Mouse (Mus musculus) mature B cell (primary cell): ENCODE data around the gene Fntb.
"Not testable (repeated sequence)": the region's sequence is repeated elsewhere in the genome, so short reads cannot be mapped to it uniquely, and the experiment has no call there.

ENCODE experiments used
- in situ Hi-C: fragments of 300-500 bp; cut with MboI; formaldehyde crosslinking; loops from 2 replicates; pipeline ENCODE4 v1.14.3; 2019

Gene Fntb

DNA sequence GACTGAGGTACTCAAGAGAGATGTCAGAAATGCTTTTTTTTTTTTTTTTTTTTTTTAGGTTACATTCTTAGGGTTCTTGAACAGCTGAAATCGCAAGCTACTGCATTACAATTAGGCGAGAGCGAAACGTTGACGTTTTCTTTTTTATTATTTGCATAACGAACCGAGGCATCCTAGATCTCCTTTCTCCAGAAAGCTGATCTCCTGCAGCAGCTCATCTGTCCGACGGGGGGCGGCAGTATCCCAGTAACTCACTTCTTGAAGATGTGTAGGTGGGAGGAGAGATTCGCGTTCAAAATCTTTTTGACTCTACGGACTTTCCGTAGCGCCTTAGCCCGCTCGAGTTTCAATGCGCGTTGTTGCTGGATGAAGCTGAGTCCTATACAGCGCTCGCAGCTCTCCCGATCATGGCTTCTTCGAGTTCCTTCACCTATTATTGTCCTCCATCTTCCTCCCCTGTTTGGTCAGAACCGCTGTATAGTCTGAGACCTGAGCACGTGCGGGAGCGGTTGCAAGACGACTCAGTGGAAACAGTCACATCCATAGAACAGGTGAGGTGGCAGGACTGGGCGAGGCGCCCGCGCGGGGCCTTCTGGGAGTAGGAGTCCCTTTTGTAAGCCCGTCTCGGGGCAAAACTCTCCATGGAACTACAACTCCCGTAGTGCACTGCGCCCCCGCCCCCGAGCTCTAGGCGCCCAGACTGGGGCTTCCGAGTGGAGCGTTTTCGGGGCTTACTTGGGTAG, 71.9 kb downstream of the Fntb start:
- in situ Hi-C loops, result no loop called here

DNA sequence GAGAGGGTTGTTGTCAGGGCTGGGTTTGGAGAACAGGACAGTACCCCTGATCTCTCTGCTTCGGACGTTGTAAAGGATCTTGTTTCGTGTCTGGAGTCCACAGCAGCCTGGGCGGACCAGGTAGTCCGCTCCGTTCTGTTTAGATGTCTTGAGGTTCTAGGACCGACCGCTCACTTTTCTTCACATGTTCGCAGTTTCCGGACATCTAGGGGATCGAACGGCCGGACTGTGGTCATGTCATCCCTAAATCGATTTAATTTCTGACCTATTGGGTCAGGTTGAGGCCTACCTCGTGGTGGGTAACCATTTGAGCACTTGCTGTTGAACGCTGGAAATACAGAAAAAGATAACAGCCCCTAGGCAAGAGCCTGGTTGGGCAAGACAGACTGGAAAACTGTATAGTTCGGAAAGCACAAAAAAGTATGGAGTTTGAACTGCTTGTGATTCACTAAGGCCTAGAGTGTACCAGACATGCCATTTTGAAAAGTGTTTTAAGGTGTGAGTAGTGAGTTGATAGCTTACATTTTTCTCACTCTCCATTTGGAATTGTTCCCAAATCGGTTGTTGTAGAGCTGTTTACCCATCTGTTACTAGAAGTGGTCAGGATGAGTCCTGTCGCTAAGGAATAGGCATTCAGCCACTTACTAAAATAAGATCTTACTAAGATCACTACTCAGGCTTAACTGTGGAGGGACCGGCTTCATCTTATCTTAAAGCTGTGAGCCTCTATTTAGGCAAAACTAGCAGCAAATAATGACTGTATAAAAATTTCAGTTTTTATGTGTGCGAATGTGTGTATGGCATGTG, 72.7 kb downstream of the Fntb start:
- in situ Hi-C loops, result no loop called here

DNA sequence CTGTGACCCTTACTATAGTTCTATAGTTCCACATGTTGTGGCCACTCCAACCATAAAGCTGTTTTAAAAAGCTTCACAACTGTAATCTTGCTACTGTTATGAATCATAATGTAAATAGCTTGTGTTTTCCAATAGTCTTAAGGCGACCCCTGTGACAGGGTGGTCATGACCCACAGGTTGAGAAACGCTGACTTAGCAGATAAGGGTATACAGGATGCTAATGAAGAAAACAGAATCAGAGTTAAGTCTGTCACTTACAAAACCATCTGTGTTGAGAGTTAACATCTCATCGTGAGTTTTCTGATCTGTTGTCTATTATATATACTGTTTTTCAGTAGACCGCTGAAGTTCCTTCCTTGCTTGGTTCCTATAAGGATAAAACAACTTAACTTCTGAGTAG, 73.9 kb downstream of the Fntb start:
- in situ Hi-C loops, result no loop called here

DNA sequence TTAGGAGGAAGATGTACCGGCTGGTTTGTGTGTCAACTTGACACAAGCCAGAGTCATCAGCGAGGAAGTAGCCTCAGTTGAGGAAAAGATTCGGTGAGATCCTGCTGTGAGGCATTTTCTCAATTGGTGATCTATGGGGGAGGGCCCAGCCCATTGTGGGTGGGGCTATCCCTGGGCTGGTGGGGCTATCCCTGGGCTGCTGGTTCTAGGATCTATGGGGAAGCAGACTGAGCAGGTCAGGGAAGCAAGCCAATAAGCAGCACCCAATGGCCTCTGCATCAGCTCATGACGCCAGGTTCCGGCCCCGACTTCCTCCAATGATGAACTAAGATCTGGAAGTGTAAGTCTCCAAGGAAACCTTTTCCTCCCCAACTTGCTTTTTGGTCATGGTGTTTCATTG, 74.7 kb downstream of the Fntb start:
- in situ Hi-C loops, result no loop called here

DNA sequence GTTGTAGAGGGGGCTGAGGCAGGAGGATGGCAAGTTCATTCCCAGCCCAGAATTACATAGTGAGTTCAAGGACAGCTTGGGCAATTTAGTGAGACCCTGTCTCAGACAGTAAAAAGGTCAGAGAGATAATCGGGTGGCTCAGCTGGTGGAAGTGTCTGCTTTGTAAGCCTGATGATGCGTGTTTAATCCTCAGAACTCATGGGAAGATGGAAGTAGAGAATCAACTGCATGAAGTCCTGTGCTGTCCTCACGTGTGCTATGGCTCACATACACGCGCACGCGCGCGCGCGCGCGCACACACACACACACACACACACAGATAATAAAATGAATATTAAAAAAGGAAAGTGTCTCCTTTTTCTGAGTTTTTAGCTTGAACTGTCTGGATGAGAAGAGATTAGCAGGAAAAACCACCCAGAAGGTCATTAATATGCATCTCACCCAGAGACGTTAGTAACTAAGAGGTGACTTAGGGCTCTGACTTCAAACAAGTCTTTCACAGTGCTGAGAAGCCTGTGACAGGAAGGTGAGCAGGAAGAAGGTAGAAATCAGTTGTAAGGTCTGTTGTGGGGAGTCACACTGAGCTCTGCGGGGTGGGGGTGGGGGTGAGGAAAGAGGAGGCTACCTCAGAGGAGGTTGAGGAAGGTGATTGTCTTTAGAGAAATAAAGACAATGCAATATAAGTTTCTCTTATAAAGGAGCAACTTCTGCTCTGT, 79.1 kb downstream of the Fntb start:
- in situ Hi-C loops, result no loop called here

DNA sequence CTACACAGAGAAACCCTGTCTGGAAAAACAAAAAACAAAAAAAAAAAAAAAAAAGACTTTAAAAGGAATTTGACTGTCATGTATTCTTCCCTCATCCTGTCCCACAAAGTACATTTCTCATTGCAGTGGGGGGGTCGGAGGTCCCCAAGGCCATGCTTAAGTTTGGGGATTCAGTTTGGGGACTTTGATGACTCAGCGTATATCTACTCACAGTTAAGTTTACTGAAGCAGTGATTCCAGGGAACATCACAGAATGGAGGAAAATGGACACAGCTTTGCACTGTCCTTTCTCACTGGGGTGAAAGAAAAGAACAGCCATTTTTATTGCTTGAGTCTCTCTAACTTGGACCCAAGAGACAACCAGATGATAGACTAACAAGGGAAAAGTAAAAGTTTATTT, 87.0 kb downstream of the Fntb start:
- in situ Hi-C loops, result no loop called here

DNA sequence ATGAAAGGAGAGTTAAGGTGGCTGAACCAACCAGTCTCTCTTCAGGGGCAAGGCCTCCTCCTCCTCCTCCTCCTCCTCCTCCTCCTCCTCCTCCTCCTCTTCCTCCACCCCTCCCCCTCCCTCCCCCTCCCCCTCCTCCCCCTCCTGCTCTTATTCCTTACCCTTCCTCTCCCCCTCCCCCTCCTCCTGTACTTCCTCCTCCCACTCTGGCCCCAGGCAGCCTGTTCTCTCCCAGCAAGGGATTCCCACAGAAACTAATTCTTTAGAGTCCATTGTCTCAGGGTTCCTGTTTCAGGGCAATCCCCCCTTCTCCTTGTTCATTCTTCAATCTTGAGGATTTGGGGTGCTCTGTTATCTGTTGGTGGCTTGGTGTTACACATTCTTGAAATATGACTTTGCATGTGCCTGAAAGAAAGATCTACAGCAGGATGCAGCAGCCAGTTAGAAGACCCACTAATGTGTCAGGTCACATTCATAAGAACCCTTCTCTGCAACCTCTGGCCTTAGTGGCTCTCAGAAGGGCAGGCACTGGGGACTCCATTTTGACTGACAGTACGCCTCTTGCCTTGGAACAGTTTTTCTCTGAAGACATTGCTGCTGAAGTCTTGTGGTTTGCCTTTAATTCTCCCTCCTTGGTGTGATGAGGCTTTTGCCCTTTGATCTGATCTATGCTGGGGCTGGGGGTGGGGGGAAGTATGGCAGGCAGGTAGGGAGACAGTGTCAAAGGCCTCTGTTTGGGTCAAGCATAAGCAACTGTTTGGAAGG, 88.2 kb downstream of the Fntb start:
- in situ Hi-C loops, result no loop called here

DNA sequence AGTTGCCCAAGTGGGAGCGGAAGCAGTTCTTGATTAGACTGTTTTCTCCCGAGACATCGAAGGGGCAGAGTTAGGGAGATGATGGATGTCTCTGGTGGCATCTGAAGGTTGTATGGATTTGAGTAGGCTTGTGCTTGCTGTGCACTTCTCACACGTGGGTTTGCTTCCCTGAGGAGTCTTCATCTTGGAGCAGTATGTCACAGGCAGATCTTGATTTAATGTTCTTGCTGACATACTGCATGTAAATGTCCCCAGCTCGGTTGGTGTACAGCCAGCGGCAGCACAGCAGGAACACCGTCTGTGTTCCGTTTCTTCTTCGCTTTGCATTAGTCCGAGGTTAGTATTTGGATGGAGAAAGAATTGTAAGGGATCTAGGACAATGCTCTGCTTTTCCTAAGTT, 91.7 kb downstream of the Fntb start:
- in situ Hi-C loops, result no loop called here

DNA sequence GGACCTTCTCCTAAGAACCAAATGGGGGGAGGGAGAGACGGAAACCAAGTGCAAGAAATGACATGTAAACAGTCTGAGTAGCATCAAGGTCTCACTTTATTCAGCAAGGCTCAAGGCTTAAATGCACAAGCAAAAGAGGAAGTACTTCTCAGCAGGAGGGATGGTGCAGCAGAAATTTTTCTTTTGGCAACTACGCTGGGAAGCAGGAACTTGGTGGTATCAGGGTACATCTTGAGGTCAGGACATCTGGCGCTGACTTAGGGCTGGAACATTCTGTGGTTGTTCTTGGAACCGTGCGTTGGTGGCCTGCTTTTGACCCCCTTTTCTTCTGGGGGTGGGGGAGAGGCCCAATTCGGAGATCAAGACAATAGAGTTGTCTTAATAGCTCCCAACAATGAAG, 93.4 kb downstream of the Fntb start:
- in situ Hi-C loops, result not testable (repeated sequence)

DNA sequence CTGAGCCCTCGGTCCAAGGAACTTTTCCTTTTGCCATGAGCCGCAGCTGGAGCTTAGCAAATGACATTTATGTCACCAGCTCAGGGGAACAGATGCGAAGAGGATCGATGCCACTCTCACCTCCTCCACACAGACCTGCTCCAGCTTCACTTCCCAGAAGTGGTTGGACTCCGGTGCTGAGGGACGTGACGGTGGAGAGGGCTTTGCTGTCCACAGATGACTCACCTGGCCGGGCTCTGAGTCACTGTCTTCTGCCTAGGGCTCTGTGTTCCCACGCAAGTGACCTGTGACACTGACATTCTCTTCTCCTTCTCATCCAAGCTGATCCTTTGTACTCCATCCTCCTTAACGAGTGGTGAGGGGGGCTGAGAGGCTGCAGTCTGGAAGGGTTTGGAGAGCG, 98.3 kb downstream of the Fntb start:
- in situ Hi-C loops, result no loop called here

DNA sequence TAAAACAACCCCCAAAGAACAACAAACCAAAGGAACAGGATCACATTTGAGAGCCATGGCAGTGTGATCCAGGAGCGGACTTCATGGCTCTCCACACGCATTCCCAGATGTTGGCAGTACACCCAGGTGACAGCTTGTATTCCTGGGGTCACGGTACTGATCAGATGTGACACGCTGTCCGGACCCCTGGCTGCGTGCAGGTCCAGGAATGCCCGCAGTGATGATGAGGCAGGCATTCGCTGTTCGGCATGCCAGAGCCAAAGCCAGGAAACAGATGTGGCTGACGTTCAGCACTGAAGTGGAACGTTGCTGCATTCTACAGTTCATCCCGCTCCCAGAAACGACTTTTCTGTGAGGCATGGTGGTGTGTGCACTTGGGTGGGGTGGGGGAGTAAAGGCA, 99.9 kb downstream of the Fntb start:
- in situ Hi-C loops, result no loop called here

DNA sequence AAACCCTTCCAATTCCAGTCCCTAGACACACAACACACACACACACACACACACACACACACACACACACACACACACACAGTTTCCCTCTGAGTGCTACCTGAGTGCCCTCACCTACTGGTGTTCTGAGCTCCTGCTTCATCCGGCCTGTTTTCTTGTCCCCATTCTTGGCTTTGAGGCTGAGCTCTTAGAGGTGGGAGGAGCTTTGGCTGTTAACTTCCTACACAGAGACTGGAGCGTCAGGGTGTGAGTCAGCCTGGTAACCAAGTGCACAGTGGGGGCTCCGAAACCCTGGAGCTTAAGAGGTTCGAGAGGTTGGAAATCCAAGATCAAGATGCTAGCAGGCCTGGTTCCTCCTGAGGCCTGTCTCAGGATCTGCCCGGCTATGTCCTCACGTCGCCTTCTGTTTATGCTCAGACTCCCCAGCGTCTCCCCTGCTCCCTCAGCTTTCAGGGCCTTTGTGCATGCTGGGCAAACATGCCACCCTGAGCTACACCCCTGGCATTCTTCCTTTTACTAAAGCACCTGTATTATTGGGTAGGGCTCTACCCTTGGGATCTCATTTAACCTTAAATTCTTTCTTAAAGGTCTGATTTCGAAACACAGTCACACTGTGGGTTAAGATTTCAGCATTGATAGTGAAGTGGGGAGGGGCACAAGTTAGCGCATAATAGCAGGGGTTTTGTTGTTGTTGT, 102.3 kb downstream of the Fntb start:
- in situ Hi-C loops, result no loop called here

DNA sequence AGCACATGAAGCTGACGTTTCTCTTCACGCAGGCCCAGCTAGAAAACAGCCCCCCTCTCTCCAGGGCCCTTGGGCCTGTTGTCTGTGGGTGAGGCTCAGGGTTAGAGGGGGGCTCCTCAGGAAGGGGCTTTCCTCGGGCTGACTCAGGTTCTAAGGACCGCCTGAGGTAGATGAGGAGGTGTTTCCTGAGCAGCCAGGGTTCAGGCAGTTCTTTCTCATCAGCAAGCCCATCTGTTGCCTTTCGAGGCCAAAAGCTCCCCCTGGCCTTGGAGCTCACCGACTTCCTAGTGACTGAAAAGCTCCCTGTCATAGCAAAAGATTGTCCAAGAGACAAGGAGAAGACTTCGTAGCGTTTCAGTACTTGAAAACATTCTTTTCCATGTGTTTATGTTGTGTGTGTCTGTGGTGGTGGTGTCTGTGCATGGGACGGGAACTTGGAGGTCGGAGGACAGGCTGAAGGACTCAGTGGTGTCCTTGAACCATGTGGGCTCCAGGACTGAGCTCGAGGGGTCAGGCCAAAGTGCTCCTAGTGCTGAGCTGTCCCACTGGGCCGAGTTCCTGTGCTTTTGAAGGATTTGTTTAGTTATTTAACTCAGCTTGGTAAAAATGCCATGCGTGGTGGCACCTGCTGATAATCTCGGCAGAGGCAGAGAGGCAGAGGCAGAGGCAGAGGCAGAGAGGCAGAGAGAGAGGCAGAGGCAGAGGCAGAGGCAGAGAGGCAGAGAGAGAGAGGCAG, 103.2 kb downstream of the Fntb start:
- in situ Hi-C loops, result no loop called here

DNA sequence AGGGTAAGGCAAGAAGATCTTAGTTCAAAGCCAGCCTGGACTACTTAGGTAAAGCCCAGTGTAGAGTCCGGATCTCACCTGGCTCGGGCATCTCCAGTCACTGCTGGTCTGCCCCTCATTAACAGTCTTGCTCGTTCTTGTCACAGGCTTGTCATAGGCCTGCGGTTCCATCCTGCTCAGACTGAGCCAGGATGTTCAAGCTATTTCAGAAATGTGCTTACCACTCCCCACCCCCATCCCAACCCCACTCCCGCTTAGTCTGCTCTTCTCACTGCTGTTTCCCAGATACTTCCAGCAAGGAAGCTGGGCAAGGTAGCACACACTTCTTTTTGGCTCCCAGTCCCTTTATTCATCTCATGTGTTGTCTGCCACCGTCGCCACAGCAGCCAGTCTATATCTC, 104.2 kb downstream of the Fntb start:
- in situ Hi-C loops, result no loop called here

DNA sequence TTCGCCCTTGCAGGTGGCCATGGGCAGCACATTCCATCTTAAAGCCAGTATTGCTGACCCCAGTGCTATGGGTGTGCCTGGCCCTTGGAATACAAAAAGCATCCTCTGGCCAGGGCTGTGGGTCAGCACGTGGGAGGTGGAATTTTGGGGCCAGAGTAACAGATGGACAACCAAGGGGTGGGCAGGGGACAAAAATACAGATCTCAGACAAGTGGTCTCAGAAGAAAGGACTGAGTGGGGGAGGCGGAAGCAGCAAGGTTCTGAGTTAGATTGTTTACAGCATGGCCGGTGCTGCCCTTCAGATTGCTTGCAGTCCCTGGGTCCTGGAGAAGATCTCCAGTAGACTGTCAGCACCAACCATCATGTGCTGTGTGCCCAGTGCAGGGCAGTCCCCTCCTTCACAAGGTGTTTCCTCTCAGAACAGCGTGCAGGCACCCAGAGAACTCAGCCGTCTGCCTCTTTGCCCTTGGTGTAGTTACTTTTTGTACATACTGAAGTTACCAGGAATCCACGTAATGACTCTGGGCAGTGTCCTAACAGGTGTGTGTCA, 107.5 kb downstream of the Fntb start:
- in situ Hi-C loops, result no loop called here

DNA sequence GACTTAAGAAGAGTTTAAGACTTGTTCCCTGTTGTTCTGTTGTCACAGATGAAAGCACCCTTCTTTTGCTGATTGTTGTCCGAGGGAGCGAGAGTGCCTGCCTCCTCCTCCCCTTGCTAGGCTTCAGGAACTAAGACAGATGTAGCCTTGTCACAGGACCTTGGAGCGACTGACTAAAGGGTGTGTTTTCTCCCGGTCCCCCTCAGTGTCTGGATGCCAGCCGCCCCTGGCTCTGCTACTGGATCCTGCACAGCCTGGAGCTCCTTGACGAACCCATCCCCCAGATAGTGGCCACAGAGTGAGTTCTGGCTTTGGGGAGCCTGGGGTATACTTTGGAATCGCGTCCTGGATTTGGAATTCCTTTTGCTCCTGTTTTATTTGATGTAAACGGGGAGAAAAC, 109.4 kb downstream of the Fntb start:
- in situ Hi-C loops, result no loop called here

DNA sequence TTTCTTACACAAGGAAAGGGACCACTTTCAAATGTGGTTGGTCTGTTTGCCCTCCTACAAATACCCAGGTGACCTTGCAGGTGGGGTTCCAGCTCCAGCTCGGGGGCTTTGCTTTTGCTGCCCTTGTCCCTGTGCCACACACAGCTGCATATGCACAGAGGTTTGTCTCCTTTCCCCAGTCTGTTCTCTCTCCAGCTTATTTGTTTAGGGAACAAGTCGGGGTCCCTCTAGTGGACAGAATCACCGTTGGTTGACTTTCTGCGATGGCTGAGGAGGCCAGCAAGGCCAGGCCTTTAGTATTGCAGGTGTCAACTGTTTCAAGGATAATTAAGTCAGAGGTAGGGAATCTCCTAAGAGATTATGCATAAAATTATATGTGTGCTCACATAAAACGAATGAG, 113.9 kb downstream of the Fntb start:
- in situ Hi-C loops, result no loop called here

DNA sequence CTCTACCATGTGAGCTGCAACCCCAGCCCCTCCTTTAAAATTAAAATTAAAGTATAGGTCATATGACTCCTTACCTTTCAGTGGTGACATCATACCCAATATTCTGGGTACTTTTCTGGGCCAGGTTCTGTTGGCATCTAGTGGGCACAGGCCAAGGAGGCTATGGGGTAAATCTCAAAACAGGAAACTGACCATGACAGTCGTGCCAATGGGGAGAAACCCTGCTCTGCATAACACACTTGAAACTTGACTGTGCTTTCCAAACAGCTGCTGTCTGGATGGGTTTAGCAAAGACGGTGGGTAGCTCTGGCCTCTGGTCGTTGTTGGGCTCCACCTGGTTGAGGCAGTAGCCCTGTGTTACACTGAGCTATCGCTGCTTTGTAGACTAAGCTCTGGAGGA, 114.7 kb downstream of the Fntb start:
- in situ Hi-C loops, result no loop called here

DNA sequence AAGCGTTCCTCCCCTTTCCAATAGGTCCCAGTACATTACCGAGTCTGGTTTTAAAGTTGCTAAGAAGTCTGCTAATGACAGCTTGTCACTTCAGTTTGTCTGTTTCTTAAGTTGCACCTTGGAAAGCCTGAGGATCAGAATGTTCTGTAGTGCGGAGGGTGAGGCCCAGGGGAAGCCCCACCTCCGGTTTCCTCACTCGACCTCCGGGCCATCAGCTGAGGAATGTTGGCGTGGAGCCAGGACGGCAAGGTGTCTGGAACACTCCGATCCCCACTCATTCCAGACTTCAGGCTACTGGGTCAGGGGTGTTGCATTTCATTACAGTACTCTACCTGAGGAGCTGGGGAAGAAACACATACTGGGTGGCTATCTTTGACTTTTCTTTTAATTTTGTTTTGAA, 118.4 kb downstream of the Fntb start:
- in situ Hi-C loops, result no loop called here

DNA sequence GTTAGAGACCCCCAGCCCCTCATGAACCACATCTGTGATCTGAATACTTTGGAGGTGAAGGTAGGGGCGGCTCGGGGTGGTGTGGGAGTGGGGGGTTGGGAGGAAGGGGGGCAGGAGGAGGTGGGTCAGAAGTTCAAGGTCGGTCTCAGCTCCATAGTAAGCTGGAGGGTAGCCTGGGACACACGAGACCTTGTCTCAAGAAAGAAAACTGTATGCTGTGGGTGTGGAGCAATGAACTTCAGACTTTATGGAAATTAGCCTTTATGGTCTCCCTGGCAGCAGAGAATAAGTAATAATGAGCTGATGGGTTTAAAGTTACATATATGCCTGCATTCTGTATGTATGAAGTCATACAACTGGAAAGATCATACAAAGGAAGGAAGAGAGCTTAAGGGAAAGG, 119.7 kb downstream of the Fntb start:
- in situ Hi-C loops, result no loop called here

DNA sequence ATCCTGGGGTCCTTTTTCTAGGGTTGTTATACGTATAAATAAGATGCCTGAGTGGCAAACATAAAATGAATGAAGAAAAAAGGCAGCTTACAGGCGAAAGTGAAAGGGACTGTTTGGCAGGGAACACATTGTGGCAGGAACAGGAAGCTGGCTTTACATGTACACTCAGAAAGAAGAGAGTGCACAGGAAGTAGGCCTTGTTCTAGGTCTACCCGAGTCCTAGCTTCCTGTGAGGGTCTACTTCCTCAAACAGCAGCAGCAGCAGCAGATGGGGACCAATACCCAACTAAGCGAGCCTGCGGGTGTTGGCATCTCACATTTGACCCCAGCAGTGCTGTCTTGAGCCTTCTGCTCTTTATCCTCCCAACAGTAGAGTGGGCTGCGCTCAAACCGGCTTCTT, 121.4 kb downstream of the Fntb start:
- in situ Hi-C loops, result no loop called here
